Mouse (Mus musculus): ENCODE measurements at regions not wholly inside any gene's neighbourhood (a gene's known extent, or its start where the extent isn't known, plus 50 kb on each side); places are given as distances from the start of the nearest gene placed in this dataset.
A peak's percentile ranks its signal among the peaks of the same experiment; 100 is the strongest.

DNA sequence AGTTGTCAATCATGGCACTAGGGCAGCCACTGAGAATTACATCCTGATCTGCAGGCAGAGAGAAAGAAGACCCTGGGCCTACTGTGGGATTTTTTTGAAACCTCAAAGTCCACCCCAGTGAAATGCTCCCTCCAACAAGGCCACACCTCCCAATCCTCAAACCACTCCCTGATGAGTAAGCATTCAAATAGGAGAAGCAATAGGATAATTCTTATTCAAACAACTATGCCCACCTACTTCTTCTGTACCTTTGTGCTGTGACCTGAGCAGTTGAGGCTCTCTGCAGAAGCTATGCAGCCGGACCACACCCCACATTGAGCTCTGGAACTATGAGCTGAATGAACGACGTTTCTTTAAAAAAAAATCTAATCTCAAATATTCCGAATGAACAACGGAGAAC is 317.4 kb upstream of the Mki67 start:
- intact Hi-C loops (cut with DNase I), result no loop called here
- DNase-seq, result no peak

DNA sequence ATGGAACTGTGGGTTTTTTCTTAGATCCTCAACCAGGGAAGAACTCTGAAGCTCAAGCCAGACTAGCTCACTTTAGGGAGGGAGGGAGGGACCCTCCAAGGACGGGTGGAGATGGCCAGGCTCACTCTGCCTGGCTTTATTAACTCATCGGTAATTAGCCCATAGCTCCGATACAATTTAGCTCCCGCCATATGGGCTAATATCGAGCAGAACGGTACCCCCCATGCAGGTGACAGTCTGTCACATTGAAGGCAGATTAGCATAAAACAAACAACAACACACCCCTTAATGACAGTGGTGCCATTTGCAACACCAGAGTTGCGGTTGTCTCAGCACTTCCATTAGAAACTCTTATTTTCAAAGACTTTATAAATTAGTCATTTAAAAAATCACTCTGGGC is 319.6 kb upstream of the Mki67 start:
- DNase-seq, result no peak
- intact Hi-C loops (cut with DNase I), result no loop called here

DNA sequence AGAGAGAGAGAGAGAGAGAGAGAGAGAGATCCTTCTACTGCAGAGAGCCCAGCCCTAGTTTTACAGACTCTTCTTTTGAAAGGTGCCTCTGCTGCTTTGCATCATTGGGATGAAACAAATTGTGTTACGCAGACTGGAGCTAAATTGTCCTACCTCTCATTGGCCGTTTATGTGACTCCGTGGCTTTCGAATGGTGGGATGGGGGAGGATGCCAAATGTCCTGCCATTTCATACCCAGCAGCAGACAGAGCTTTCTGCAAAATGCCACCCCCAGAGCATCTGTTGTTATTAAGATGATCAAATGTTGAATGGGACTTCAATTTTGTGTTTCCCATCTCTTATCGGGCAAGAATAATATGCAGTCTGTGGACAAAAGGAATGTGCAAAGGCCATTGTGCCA is 321.9 kb upstream of the Mki67 start:
- no peak for DNase-seq
- intact Hi-C loops (cut with DNase I), result no loop called here

DNA sequence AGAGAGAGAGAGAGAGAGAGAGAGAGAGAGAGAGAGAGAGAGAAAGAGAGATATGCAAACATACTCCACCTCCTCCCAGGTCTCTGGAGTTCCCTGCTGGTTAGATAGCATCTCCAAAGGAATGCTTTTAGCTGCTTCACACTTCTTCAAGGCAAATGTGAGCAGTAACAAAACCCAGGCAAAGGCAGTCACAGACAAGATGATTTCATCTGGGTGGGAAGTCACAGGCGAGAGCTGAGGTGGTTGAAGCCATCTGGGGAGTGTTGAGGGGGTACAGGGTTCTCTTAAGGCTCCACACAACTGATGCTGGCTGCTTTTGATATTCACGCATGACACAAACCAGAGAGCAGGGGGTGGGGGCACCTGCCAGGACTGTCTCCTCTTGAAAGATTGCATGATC is 322.7 kb upstream of the Mki67 start:
- no peak for DNase-seq
- intact Hi-C loops (cut with DNase I), result no loop called here

DNA sequence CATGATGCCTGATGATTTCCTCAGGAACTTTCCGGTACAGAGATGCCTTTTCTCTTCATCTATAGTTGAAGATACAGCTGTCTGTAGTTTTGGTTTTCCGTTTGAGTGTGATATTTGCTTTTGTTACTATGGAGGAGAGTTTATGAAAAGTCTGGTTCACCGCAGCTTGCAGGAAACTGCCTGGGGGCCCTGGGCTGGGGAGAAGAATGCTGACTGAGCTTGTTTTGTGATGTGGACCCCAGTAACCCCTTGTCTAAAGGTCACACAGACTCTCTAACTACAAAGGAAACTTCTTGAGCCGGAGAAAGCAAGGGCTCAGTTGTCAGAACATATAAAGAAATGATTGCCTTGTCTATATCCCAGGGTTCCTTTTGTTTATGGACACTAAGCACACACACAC is 325.8 kb upstream of the Mki67 start:
- no peak for DNase-seq
- intact Hi-C loops (cut with DNase I), result no loop called here

DNA sequence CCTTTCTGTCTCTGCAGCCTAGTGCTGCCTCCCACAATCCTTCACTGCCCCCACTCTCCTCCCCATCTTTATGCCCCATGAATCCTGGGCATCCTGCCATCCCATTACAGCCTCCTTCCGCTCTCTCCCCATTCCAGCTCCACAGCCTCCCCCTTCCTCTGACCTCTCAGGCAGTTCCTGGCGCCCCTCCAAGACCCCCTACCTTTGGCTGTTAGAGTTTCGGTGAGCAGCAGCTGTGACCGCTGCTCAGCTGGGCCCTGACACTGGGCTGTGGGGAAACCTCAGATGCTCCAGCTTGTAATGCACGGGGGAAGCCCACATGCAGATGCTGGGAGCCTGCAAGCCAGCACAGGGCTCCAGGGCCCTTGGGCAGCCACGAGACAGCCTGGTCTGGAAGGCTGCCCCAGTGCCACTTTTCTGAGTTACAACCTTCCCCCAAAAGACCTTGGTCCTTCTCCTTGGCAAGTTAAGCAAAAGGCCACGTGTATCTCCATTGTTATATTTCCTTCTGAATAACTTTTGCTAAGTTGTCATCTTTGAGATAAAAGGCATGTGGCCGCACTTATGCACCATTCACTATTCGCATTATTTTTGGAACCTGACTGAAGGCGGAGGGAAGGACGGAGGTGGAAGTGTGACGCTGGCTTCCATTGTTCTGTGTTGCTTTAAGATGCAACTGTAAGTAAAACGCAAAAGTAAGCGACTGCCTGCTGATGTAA is 330.6 kb upstream of the Mki67 start:
- peak; percentile 61 to 70 for DNase-seq
- intact Hi-C loops (cut with DNase I), result loop anchor here (5.0 kb wide), 2 partner anchors 160 to 210 kb away; no protein-coding TSS in a partner anchor

DNA sequence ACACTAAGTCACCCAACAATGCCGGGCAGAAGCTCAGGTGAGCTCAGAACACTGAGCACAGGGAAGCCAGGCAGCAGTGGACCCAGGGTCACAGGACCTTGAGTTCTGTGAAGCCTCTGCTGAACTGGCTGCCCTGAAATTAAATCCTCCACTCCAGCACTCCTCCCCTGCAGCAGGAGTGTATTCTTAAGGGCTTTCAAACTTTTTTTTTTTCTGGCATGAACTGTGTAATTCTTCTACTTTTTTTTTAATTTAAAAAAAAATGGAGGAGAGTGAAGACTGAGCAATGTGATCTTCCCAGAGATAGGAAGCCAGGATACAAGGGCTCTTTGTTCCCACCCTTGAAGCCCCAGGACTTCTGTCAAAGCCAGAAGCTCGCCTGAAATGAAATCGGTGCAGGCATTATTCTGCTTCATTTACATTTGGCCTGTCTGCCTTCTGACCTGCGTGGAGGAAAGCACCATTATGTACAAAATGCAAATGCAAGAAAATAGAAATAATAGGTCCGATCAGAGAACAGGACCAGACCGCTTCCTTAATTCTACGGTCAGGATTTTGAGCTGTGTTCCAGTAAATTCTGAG is 331.3 kb upstream of the Mki67 start:
- intact Hi-C loops (cut with DNase I), result loop anchor here (5.0 kb wide), 2 partner anchors 160 to 210 kb away; no protein-coding TSS in a partner anchor
- no peak for DNase-seq

DNA sequence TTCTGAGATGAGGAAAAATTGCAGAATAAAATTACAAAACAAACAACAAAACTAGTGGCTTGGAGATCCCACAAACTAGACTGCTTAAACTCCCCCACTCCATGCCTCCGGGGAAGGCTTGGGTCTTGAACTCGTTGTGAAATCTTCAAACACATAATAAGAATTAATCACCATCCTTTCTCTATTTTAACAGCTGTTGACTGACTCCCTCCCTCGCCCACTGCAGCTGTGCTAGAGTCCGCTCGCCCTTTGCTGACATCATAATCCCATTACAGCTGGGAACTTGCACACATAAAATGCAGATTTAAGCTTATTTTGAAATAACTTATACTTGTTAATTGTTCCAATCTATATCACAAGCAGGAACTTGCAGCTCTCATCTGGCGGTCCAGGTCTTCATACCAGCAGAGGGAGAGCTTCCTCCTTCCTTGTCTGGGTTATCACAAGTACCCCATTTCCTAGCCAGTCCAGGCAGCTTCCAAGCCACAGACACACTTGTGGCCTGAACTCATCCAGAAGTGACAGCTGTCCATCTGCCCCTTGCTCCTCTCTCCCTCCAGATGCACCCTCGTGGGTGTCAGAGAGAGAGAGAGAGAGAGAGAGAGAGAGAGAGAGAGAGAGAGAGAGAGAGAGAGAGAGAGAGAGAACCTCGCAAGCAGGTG is 332.9 kb upstream of the Mki67 start:
- intact Hi-C loops (cut with DNase I), result loop anchor here (5.0 kb wide), 2 partner anchors 162 to 212 kb away; no protein-coding TSS in a partner anchor
- DNase-seq, result no peak

DNA sequence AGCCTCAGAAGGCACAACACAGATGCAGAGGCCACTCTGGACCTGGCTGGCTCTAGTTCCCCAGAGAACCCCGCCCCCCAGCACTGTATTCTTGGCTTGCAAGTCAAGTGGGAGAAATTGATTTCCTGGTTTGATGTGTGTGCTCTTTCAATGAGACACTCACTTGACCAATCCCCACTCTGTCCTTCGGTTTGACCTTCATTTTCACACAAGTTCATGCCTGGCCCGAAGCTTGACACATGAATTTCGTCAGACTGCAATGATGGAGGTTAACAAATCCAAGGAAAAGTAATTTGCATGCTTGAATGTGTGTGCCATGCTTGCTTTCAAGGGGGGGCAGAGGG is 333.4 kb upstream of the Mki67 start:
- intact Hi-C loops (cut with DNase I), result loop anchor here (5.0 kb wide), 2 partner anchors 162 to 212 kb away; no protein-coding TSS in a partner anchor
- no peak for DNase-seq

DNA sequence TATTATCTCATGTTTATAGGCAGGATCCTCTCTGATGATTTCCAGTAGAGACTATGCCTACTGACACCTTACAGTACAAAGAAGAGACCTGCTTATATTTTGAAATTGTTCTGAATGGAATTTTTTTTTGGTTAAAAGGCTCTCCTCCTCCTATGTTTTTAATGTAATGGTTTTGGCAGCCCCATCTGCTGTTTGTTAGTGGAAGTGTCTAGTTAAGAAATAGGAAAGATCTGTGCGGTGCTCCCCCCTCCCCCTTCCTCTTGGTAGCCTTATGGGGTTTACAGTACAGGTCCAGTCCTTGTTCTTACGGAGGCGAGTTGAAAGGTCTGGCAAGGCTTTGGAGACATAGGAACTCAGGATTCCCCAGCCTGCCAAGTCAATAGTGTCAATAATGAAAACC is 334.0 kb upstream of the Mki67 start:
- DNase-seq, result no peak
- intact Hi-C loops (cut with DNase I), result no loop called here

DNA sequence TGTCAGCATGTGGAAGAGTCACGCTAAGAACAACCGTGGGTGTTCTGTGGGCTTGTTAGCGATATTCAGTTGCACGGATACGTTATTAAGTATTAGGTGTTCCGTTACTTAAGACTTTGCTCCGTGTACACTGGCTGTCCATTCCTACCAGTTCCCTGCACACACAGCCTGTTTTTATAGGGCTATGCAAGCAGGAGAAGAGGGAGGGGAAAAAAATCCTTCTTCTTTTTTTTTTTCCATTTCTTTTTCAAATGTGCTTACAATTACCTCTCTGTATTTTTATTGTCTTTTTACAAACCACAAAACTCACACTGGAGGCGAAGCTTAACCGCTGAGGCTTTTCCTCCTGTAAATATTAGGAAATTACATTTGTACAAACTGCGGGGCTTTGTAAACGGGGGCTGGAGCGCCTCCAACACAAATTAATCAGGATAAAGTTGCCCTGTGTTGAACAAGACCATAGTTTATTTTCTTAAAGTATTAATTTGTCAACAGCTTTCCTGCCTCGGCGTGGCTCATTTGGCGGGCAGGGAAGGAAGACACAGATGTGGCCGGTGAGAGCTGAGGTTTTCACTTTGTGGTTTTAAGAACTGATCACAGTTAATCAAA is 340.8 kb upstream of the Mki67 start:
- DNase-seq, result no peak
- intact Hi-C loops (cut with DNase I), result no loop called here

DNA sequence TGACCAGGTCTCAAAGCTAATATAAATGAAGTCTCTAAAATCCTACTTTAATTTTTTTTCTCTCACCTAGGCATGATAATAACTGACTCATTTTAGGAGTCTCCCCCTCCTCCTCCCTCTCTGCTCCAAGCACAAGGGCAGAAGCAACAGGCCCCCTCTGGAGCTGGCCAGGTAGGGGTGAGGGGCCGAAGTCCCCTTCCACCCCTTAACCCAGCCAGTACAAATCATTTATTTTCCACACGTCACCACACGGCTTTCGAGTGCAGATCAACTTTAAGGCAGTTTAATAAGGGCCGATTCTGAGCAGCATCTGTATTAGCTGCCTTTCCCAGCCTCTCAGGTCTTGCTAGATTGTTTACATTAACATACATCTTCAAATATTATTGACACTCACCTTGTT is 342.2 kb upstream of the Mki67 start:
- intact Hi-C loops (cut with DNase I), result no loop called here
- no peak for DNase-seq

DNA sequence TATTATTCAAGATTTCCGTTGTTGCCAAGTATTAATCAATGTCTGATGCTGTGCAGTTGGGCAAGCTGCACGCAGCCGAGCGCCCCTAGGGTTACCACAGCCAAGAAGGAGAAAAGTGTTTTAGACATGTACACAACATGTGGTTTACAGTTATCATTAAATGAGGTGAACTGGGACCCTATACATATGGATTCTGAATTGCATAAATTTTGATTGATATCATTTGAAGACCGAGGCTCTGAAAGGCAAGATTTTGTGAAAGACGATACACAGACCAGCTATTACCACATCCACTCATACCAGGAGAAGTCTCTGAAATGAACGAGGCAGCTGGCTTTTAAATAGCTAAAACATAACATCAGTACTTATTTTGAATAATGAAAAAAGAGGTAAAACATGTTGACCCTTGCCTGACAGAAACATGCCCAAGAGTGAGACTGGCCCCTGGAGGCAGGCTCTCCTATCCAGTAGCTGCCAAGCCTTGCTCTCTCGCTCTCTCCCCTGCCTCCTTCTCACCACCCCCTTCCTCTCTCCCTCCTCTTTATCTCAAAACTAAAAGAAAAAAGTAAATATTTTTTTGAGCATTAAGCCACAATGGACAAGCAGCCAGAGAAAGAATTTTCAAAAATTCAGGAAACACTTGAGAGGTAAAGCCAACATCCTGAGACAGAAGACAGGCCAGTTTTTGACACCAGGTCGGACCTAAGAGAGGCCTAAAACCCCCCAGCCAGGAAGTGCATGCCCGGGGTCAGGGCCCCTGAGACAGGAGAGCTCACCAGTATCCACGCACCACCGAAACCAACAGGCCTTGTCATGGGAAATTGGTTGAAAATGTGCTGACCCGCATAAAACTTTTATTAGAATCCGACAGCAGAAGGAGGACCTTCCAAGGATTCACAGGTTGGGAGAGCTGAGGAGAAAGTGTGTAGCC is 342.9 kb upstream of the Mki67 start:
- DNase-seq, result no peak
- intact Hi-C loops (cut with DNase I), result no loop called here

DNA sequence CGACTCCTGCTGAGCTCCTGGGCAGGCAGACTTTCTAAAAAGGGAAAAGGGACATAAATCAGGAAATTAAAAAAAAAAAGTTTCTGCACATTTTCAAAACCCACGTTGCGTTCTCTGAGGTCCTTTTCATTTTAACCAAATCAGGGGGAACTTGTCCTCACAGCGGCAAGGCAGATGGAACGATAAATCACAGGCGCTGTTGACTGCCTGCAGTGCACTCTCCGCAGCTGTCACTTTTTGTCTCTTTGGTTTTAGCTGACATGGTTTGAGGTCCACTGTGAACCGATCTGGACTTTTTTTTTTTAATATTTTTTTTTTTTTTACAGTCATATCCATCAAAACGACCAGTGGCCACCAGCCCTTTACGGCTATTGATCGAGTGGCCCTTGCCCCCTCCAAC is 343.7 kb upstream of the Mki67 start:
- intact Hi-C loops (cut with DNase I), result loop anchor here (5.0 to 10.0 kb wide), 4 partner anchors 92 to 1262 kb away; no protein-coding TSS in a partner anchor
- DNase-seq, result no peak

DNA sequence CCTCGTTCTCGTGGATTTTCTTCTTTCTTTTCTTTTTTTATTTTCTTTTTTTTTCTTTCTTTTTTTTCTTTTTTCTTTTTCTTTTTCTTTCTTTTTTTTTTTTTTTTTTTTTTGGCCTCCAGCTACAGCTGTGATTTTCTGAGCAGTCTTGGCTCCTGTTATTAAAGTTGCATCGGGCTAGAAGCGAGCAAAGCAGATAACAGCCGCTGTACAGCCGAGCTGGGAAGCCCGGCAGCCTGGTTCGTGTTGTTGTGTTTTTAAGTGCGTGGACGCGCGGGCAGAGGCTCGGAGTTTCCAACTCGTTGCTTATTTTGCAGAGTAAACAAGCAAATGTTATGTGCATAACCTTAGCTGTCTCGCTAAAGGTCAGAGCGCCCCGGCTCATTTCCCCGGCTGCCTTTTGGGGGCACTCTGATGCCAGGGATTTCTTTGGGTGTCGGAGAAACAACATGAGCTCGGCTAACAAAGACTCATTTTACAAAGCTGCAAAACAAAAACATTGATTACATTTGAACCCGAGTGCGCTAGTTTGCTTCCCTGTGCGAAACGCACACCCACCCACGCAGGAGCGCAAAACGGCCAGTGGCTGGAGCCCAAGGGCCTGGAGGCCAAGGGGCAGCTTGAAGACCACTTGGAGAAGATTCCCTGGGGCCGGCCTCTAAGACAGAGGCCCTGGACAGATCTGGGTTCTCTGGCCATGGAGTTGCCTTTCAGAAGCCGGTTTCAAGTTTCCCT is 344.3 kb upstream of the Mki67 start:
- peak; percentile 67 for DNase-seq
- intact Hi-C loops (cut with DNase I), result loop anchor here (5.0 to 10.0 kb wide), 4 partner anchors 92 to 1262 kb away; no protein-coding TSS in a partner anchor

DNA sequence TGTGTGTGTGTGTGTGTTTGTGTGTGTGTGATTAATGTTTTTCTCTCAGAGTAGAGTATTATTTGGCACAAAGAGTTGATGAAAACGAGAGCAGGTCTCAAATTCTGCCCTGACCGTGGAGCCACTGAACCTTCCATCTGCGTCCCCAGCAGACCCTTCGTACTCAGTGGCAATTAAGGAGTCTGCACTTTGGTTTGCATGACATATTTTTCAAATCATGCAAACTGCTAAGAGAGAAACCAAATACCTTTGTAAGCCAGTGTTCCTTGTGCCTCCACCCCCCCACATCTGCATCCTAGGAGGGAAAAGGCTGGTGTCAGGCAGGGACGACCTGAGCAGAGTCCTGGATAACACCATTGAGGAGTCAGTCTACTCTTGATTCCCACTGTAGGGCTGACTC is 346.5 kb upstream of the Mki67 start:
- no peak for DNase-seq
- intact Hi-C loops (cut with DNase I), result loop anchor here (5.0 to 10.0 kb wide), 4 partner anchors 90 to 1260 kb away; no protein-coding TSS in a partner anchor

DNA sequence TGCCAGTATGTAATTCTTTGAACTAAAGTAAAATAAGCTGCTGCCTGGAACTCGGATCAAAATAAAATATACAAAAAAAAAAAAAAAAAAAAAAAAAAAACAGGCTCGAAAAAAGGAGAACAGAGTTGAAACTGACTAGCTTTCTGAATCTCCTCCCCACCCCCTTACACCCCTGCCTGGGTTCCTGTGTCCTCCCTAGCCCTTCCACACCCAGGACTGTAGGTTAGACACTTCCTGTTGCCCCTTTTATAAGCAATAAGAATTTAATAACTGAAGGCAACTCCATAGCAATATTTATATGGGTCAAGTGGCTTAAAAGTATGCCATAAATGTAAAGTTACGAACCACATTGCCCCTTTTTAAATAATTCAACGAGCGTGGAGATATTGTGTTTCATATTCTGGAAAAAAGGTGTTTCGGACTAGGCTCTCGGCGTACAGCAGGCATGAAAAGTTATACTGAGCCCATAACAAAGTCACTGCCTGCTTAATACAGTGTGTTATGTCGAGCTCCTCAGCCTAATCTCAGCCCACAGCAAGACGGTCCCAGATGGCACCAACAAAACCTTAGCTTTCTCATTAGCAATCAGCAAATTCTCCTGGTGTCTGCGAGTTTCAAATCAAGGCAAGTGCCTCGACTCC is 349.0 kb upstream of the Mki67 start:
- intact Hi-C loops (cut with DNase I), result loop anchor here (10.0 kb wide), 1 partner anchor 240 kb away; no protein-coding TSS in a partner anchor
- no peak for DNase-seq

DNA sequence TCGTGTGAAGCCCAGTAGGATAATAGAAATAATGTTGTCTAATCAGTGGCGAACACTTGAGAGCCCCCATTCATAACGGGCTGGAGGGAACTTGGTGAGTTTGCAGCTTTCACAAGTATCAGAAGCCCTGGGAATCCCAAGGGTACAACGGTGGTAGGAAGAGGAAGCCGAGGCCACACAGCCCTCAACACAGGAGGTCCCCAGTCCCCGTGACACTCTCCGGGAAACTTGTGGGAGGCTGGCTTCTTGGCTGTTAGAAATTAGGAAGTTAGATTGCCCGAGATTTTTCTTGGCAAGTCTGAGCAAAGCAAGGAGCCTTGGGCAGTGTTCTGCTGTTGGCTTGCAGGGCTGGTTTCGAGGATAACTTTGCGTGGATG is 349.5 kb upstream of the Mki67 start:
- intact Hi-C loops (cut with DNase I), result loop anchor here (10.0 kb wide), 1 partner anchor 239 kb away; no protein-coding TSS in a partner anchor
- no peak for DNase-seq

DNA sequence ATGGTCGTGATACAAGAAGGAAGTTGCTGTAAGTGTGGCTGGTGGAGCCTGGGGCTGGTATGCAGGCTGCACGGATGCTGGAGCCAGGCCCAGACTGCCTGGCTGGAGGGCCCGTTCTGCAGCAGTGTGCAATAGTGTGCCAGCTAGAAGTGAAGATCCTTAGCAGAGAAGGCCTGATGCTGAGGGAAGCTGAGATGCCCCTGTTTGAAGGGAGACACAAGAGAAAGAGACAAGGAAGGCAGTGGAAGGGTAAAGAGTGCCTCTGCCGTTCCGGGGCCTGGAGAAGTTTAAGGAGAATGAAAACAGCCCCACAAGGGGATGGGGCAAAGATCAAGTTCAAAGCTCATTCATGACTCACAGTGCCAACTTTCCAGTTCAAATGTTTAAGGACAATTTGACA is 354.7 kb upstream of the Mki67 start:
- DNase-seq, result peak; percentile 33 to 69
- intact Hi-C loops (cut with DNase I), result no loop called here

Data from heart, postnatal 14 days (tissue).